Mouse (Mus musculus): Measurements from ENCODE around the gene Nob1. TPM values are rescaled to one million over a fixed set of nuclear protein-coding genes. Genes with fewer than 3 reads are reported as not detected.

Gene Nob1
- polyA plus RNA-seq, 1 experiment = 52.2 TPM

DNA sequence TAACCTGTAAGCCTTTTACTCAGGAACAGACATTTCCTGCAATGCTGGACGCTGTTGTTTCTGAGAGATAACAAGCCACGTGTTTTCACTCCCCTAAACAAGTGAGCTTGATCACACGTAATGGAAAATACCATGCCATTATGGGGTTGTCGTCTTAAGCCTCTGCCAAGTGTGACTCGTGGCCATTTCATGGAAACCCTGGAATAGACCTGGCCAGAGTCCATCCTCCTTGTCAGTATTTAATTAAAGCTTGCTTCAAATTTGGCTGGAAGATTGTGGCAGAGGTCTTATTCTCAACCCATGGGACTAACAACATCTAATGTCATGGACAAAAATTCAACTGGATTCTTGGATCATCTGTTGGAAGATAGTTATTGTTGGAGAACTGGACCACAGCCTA lies 38.7 kb downstream of the Nob1 start:
- Histone ChIP-seq H3K27ac (ENCODE audit: control insufficient read depth, insufficient read depth, low read length) (no peak overlapping the region), H3K36me3 (ENCODE audit: control insufficient read depth, insufficient read depth, low read length) (no peaks in the 10 kb centered on the region), H3K27me3 (ENCODE audit: control insufficient read depth, insufficient read depth, low read length) (no peaks in the 10 kb centered on the region), H3K4me3 (ENCODE audit: control insufficient read depth, insufficient read depth, low read length) (no peak overlapping the region), H3K4me1 (replicated peaks; ENCODE audit: control insufficient read depth, insufficient read depth, low read length) (no peaks in the 10 kb centered on the region)
- TF ChIP-seq CTCF (IDR thresholded peaks at IDR 0.05; ENCODE audit: borderline replicate concordance, control insufficient read depth, extremely low read depth, insufficient read depth, low read length, poor library complexity) (no peak), POLR2A (IDR thresholded peaks at IDR 0.05; ENCODE audit: control insufficient read depth, extremely low read depth, insufficient read depth, low read length, poor library complexity) (no peak)
- 43% methylated on average over 5 of the region's 5 CpGs for WGBS
- DNase-seq = no peak

DNA sequence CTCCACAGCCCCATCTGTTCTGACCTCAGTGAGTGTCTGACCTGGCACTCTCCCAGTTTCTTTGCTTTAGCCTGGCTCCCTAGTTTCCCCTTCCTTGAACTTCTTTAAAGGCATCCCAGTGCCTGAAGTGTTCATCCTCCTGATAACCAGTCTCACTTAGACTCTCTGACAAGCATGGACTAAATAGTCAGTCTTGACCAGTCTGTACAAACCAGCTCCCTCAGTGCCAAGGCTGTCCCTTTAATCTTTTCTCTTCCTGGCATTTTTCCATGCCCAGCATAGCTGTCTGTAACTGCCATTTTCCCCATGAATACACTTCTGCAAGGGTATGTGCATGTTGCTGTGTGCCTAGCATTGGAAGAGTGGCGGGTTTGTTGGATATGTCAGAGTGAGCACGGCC lies 39.8 kb downstream of the Nob1 start:
- Histone ChIP-seq H3K4me1 (replicated peaks; ENCODE audit: control insufficient read depth, insufficient read depth, low read length) (no peaks in the 10 kb centered on the region), H3K36me3 (ENCODE audit: control insufficient read depth, insufficient read depth, low read length) (no peaks in the 10 kb centered on the region), H3K27me3 (ENCODE audit: control insufficient read depth, insufficient read depth, low read length) (no peaks in the 10 kb centered on the region), H3K4me3 (ENCODE audit: control insufficient read depth, insufficient read depth, low read length) (no peak overlapping the region), H3K27ac (ENCODE audit: control insufficient read depth, insufficient read depth, low read length) (no peak overlapping the region)
- TF ChIP-seq POLR2A (IDR thresholded peaks at IDR 0.05; ENCODE audit: control insufficient read depth, extremely low read depth, insufficient read depth, low read length, poor library complexity) = no peak
- no peak for TF ChIP-seq CTCF (IDR thresholded peaks at IDR 0.05; ENCODE audit: borderline replicate concordance, control insufficient read depth, extremely low read depth, insufficient read depth, low read length, poor library complexity)
- no peak for DNase-seq
- 97% methylated on average over 2 of the region's 2 CpGs for WGBS

DNA sequence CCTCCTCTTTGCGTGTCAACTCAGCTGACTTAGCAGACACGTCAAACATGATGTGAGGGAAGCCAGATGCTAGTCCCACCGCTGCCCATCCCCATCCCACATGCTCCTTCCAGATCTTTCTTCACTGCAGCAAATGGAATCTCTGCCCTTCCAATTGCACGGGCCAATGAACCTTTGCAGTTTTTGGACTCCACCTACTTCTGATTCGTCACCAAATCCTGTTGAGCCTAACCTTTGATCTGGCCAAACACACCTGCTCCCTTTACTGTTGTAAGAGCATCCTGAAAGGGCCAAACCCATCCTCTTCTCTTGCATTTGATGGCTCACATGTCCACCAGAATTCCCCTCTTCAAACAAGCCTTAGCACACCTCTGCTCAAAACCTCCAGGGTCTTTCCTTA lies 40.2 kb downstream of the Nob1 start:
- WGBS = 67% methylated on average over 5 of the region's 5 CpGs
- TF ChIP-seq CTCF (IDR thresholded peaks at IDR 0.05; ENCODE audit: borderline replicate concordance, control insufficient read depth, extremely low read depth, insufficient read depth, low read length, poor library complexity) = no peak
- TF ChIP-seq POLR2A (IDR thresholded peaks at IDR 0.05; ENCODE audit: control insufficient read depth, extremely low read depth, insufficient read depth, low read length, poor library complexity) = no peak
- no peak for DNase-seq
- H3K4me3 ChIP-seq (ENCODE audit: control insufficient read depth, insufficient read depth, low read length) = no peak overlapping the region
- H3K4me1 ChIP-seq (replicated peaks; ENCODE audit: control insufficient read depth, insufficient read depth, low read length) = no peaks in the 10 kb centered on the region
- H3K27me3 ChIP-seq (ENCODE audit: control insufficient read depth, insufficient read depth, low read length) = no peaks in the 10 kb centered on the region
- H3K36me3 ChIP-seq (ENCODE audit: control insufficient read depth, insufficient read depth, low read length) = no peaks in the 10 kb centered on the region
- H3K27ac ChIP-seq (ENCODE audit: control insufficient read depth, insufficient read depth, low read length) = no peak overlapping the region

DNA sequence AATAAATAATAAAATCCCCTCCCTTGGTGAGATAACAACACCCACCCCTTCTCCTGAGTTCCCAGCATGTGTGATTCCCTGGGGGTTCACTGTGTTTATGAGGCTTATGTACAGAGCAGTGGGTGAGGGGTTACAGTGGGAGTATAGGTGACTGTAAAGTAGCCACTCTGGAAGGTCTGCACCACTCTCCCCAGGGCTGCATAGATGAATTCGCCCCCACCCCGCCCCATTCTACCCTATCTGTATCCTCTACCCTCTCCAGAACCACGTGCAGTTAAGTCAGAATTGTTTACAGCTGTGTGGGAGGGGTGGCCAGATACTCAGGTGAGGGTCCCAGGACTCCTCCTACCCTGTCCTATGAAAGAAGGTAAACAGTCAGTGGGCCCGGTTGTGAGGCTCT lies 42.0 kb downstream of the Nob1 start:
- Histone ChIP-seq H3K4me3 (ENCODE audit: control insufficient read depth, insufficient read depth, low read length) (no peak overlapping the region), H3K36me3 (ENCODE audit: control insufficient read depth, insufficient read depth, low read length) (no peaks in the 10 kb centered on the region), H3K27ac (ENCODE audit: control insufficient read depth, insufficient read depth, low read length) (no peak overlapping the region), H3K27me3 (ENCODE audit: control insufficient read depth, insufficient read depth, low read length) (no peaks in the 10 kb centered on the region), H3K4me1 (replicated peaks; ENCODE audit: control insufficient read depth, insufficient read depth, low read length) (no peaks in the 10 kb centered on the region)
- WGBS = 82% methylated on average over 4 of the region's 4 CpGs
- TF ChIP-seq CTCF (IDR thresholded peaks at IDR 0.05; ENCODE audit: borderline replicate concordance, control insufficient read depth, extremely low read depth, insufficient read depth, low read length, poor library complexity) = no peak
- TF ChIP-seq POLR2A (IDR thresholded peaks at IDR 0.05; ENCODE audit: control insufficient read depth, extremely low read depth, insufficient read depth, low read length, poor library complexity) = no peak
- DNase-seq = no peak

DNA sequence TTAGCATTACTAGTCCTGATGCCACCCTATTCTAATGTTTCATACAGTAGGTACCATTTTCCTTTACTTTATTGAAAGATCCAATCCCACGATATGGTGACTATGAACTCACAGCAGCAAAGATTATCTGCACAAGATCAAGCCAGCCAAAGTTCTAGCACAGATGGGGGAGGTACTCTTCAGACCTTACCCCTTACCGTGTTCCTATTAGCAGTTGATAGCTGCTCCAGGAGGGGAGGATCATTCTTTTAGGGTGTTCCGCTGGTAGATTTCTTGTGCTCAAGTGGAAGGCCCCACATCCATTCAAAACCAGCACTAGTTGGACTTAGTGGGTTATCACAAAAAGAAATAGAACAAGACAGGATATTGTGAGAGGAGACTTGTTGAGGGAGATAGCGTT lies 43.2 kb downstream of the Nob1 start:
- no peaks in the 10 kb centered on the region for H3K27me3 ChIP-seq (ENCODE audit: control insufficient read depth, insufficient read depth, low read length)
- no peaks in the 10 kb centered on the region for H3K4me1 ChIP-seq (replicated peaks; ENCODE audit: control insufficient read depth, insufficient read depth, low read length)
- H3K4me3 ChIP-seq (ENCODE audit: control insufficient read depth, insufficient read depth, low read length) = no peak overlapping the region
- no peaks in the 10 kb centered on the region for H3K36me3 ChIP-seq (ENCODE audit: control insufficient read depth, insufficient read depth, low read length)
- no peak overlapping the region for H3K27ac ChIP-seq (ENCODE audit: control insufficient read depth, insufficient read depth, low read length)
- DNase-seq = no peak
- TF ChIP-seq CTCF (IDR thresholded peaks at IDR 0.05; ENCODE audit: borderline replicate concordance, control insufficient read depth, extremely low read depth, insufficient read depth, low read length, poor library complexity) (no peak), POLR2A (IDR thresholded peaks at IDR 0.05; ENCODE audit: control insufficient read depth, extremely low read depth, insufficient read depth, low read length, poor library complexity) (no peak)
- 98% methylated on average over 4 of the region's 4 CpGs for WGBS

DNA sequence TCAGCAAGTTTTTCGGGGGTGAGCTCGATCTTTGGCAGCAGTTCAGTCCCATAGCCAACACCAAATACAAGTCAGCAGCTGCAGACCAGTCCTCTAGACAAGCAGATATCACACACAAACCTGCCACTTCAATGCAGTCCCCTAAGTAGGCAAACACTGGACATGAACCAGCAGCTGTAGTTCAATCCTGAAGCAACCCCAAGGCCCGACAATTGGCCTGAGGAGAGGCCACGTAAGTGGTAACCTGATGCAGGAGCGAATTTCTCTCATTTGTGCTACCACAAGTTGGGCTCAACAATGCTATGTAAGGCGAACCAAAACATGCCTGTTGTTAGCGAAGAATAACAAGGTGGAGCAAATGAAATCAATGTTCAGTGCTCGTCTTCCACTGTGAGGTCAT lies 44.1 kb downstream of the Nob1 start:
- no peak overlapping the region for H3K4me3 ChIP-seq (ENCODE audit: control insufficient read depth, insufficient read depth, low read length)
- H3K27me3 ChIP-seq (ENCODE audit: control insufficient read depth, insufficient read depth, low read length) = no peaks in the 10 kb centered on the region
- H3K36me3 ChIP-seq (ENCODE audit: control insufficient read depth, insufficient read depth, low read length) = no peaks in the 10 kb centered on the region
- no peak for TF ChIP-seq POLR2A (IDR thresholded peaks at IDR 0.05; ENCODE audit: control insufficient read depth, extremely low read depth, insufficient read depth, low read length, poor library complexity)
- no peak for TF ChIP-seq CTCF (IDR thresholded peaks at IDR 0.05; ENCODE audit: borderline replicate concordance, control insufficient read depth, extremely low read depth, insufficient read depth, low read length, poor library complexity)
- no peak for DNase-seq
- H3K27ac ChIP-seq (ENCODE audit: control insufficient read depth, insufficient read depth, low read length) = no peak overlapping the region
- H3K4me1 ChIP-seq (replicated peaks; ENCODE audit: control insufficient read depth, insufficient read depth, low read length) = no peaks in the 10 kb centered on the region
- WGBS = 97% methylated on average over 8 of the region's 8 CpGs

DNA sequence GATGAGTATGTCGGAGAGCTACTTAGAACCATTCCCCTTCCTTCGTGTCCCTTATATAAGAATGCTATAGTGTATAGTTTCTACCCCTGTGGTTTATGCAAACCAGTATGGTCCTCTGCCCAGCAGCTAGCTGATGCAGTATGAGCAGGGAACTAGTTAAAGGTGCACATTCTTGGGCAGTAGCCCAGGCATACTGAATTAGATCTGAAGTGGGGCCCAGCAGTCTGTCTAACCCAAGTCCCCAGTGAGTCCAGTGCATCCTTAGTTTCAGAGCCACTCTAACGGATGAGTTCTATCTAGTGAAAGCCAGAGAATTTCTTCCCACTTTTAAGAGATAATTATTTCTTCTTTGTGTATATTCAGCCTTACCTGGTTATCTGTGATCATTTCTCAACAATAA lies 47.5 kb downstream of the Nob1 start:
- 96% methylated on average over 3 of the region's 3 CpGs for WGBS
- no peak for DNase-seq
- no peak for TF ChIP-seq CTCF (IDR thresholded peaks at IDR 0.05; ENCODE audit: borderline replicate concordance, control insufficient read depth, extremely low read depth, insufficient read depth, low read length, poor library complexity)
- Histone ChIP-seq H3K27ac (ENCODE audit: control insufficient read depth, insufficient read depth, low read length) (no peak overlapping the region), H3K36me3 (ENCODE audit: control insufficient read depth, insufficient read depth, low read length) (peaks cover under 1% of the 10 kb centered on the region), H3K4me1 (replicated peaks; ENCODE audit: control insufficient read depth, insufficient read depth, low read length) (no peaks in the 10 kb centered on the region), H3K27me3 (ENCODE audit: control insufficient read depth, insufficient read depth, low read length) (no peaks in the 10 kb centered on the region), H3K4me3 (ENCODE audit: control insufficient read depth, insufficient read depth, low read length) (no peak overlapping the region)

Data from thymus, adult 2 months (tissue).